Mouse (Mus musculus) mammary gland, adult 2 months (tissue): ENCODE results near the gene Cep95. TPM values are rescaled to one million over a fixed set of nuclear protein-coding genes. Genes with fewer than 3 reads are reported as not detected.

Source experiments
- polyA plus RNA-seq: library from polyadenylated mRNA; depleted of rRNA; stranded (reverse); fragments of >200 nt; gene quantifications from 2 replicates; pipeline ENCODE4 v1.2.3, GENCODE M21; 2012; ENCODE audit warnings: low replicate concordance; rRNA removed

The Cep95 gene
- 2.6 and 4.6 TPM in 2 replicates for polyA plus RNA-seq

GRCm38 (mm10) chr11:106788775-106789459 is at the start of gene Cep95, which contains the start of gene Ddx5:
TSS of gene Cep95 (plus strand) at chr11:106789252.
TSS of gene Ddx5 (minus strand) at chr11:106789185.

DNA sequence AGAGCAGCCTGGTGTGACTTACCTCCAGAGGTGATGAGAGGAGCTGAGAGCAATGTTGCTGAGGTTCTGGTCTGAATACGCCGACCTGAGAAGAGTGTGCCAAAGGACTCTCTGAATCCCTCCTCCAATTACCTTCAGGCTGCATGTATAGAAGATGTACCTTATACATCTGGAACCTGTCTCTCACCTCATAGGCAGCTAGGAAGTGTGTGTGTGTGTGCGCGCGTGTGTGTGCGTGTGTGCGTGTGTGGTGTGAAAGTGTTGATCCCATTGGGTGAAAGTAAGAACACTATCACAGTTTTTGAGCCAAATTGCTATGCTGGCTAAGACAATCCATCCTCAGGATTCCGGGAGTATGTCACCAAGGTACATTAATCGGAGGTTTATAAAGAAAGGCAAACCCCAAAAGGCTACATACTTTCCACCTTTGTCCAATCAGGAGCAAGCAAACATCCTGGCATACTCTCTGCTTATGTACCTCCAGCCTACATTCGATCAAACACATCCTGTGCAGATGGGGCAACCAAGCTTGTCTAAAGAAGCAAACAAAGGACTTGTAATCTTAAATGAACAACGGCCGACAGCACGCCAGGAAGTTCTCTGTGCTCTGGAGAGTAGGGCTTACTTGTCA is 38.8 kb upstream of the Cep95 start, which contains the start of gene Pecam1:
Gene Pecam1 (minus strand): TSS at position 508 of the 631 bp plus-strand sequence.

GRCm38 (mm10) chr11:106751039-106752018 is 37.7 kb upstream of the Cep95 start, which contains the start of gene Milr1:
TSS of gene Milr1 (plus strand) at chr11:106751226.

DNA sequence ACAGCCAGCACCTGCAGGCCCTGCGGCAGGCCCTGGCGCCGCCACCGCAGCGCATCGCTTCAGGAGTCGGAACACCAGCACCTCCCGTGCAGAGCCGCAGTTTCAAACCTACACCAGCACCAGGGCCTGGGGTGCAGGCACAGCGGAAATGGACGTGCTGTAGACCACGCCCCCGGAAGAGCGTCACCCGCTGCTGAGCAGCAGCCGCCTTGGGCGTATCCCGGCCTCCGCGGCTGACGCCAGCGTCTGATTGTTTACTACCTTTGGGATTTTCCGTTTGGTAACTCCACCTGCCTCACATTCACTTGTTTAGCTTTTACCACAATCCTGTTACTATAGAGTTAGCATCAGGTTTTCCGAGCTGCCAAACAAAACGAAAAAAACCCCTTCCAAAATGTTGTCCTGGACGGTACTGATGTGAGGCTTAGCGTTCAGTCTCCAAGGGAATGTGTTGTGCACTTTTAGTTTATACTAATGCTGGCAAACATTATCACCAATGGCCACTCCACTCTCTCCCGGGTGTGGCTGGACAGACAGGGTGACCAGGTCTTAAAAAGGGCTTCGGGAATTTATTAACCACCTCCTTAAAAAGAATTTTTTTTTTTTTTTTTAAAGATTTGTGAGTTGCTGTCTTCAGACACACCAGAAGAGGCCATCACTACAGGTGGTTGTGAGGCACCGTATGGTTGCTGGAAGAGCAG is 9.5 kb upstream of the Cep95 start, which contains the start of gene Polg2:
Gene Polg2 (minus strand): TSS at position 150 of the 701 bp plus-strand sequence.

Other genes starting within 250 kb of the Cep95 start
- gene Tex2, start 175.8 kb upstream of the Cep95 start, polyA plus RNA-seq = 20.2 and 29.7 TPM in 2 replicates
- gene Pecam1, start 38.6 kb upstream of the Cep95 start, polyA plus RNA-seq = 63.3 and 106 TPM in 2 replicates
- gene Milr1, start 38.0 kb upstream of the Cep95 start, polyA plus RNA-seq = 1.6 and 3.1 TPM in 2 replicates
- gene Polg2, start 9.7 kb upstream of the Cep95 start, polyA plus RNA-seq = 7.7 and 9.0 TPM in 2 replicates
- gene Ddx5, start 67 bp upstream of the Cep95 start, polyA plus RNA-seq = 317 and 863 TPM in 2 replicates
- gene Smurf2, start 131.5 kb downstream of the Cep95 start, polyA plus RNA-seq = 6.9 and 10.0 TPM in 2 replicates
- gene Kpna2, start 210.3 kb downstream of the Cep95 start, polyA plus RNA-seq = 18.8 and 29.7 TPM in 2 replicates
- 5.6 and 7.3 TPM in 2 replicates for gene 1810010H24Rik, start 236.4 kb downstream of the Cep95 start, polyA plus RNA-seq